Mouse (Mus musculus): ENCODE data around the gene Ly6g6e.
"Not testable (repeated sequence)": the region's sequence is repeated elsewhere in the genome, so short reads cannot be mapped to it uniquely, and the experiment has no call there.

The Ly6g6e gene

DNA sequence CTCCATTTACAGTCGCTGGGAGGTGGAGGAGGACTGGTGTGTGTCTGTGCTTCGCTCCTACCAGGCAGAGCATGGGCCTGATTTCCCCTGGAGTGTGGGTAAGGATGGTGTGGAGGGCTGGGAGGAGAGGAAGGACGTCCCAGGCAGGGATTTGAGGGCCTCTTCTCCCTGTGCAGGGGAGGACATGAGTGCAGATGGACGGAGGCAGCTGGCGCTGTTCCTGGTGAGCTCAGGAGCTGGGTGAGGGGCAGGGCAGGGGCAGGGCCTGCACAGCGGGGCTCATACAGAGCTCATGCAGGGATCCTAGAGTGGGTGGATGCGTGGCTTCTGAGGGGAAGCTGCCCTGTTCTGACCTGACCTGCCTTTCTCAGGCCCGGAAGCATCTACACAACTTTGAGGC, 25.6 kb downstream of the Ly6g6e start:
- DNase-seq (ENCODE audit: low spot score in 2 of 2) = no peak

DNA sequence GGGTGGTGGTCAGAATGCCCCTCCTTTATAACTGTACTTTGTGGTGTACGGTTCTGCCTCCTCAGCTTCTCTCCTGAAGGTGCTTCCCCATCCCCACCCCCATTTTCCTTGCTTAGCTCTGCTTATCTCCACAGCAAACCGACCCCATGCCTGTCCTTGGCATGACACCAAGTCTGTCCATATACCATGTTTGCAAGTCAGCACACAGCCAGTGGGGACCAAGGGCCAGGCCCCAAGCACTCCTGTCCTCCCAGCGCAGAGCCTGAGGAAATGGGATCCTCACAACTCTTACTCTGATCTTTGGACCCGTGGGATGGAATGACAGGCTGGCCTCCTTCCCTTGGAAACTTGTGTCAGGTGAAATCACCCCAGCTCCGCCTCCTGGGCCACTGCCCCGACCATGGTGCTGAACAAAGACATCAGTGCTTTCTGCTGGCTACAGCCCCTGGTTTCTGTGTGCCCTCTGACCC, 26.6 kb downstream of the Ly6g6e start:
- no peak for DNase-seq (ENCODE audit: low spot score in 2 of 2)

DNA sequence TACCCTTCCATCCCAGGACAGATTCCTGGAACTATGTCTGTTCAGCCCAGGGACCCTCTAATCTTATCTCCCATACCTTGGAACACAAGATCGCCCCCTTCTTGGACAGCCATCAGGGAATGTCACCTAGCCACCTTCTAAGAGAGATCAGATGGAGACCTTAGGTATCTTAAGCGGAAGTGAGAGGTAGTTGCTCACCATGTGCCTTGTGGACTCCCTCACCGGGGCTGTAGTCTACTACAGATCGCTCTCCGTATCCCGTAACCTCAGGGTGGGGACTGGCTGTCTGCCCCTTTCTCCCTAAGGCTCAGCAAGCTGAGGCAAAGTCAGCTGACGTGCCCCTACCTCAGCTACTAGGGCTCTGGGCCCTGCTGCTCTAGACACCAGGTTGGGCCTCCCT, 27.4 kb downstream of the Ly6g6e start:
- DNase-seq (ENCODE audit: low spot score in 2 of 2) = no peak

DNA sequence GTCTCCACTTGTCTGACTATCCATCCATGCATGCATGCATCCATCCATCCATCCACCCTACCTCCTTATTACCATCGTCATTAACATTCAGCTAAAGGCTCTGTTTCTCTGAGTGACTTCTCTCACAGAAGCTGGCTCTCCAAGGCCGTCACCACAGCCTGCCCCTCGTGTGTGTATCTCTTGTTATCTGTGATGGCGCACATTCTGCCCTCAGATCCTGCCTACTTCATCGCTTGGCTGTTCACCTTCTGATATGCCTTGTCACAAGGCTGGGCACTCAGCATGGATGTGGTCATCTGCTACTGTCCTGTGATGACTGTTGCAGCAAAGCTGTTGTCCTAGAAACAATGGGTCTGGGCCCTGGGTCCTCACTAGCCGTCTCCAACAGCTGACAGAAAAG, 28.1 kb downstream of the Ly6g6e start:
- no peak for DNase-seq (ENCODE audit: low spot score in 2 of 2)

DNA sequence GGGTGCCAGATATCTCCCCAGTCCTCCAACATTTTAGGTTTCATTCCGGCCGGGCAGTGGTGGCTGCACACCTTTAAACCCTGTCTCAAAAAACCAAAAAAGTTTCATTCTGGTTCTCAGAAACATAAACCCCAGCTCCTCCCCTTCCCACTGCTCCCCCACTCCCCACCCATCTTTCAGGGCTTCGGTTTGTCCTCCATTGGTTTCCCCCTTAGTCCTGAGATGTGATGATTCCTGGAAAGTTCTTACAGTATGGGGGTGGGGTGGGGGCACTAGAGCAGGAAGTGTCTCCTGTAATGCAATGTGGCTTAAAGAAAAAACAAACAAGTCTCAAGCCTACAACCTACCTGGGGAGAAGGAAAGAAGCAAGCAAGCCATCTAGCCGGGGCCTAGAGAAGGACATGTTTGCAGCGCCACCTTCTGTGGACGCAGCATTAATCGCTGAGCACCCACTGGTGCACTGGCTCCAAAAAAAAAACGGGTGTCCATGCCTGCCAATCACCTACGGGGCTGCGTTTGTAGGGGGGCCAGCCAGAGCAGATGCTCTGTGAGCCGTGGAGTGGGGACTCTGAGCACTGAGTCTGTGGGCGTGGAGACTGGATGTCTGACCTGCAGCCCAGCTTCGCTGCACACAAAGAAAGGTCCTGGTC, 29.2 kb downstream of the Ly6g6e start:
- no peak for DNase-seq (ENCODE audit: low spot score in 2 of 2)

DNA sequence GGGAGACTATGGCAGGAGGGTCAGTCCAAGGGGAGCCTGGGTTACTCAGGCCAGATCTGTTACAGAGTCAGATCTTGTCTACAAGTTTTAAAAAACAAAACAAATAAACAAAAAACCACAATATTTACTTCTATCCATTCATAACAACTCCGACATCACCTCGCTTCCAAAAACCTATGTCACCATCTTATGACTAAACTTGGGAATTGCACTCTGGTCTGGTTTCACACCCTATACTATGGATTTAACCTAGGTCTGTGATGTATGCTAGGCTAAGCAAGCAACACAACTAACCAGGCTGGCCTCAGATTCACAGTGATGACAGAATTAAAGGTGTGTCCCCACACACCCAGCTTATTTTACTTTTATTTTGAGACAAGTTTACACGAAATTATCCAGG, 29.8 kb downstream of the Ly6g6e start:
- no peak for DNase-seq (ENCODE audit: low spot score in 2 of 2)

DNA sequence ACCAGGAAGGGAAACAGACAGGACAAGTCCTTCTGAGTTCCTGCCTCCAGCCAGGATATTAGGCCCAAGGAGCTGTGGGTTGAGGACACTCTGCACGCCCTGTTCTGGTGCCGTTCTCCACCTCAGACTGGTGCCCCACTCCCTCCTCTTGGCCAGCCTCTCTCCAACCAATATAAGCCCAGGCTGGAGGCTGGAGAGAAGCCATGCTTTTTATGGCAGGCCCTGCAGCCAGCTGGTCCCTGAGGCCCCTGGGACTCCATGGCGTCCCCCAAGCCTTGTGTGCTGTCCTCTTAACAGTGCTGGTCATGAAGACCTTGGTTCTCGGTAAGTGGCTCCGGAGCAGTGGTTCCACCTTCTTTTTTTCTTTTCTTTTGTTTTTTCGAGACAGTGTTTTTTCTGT, 31.4 kb downstream of the Ly6g6e start, which contains the start of gene Ly6g5c:
Ly6g5c (plus strand) TSS at position 183 of the 400 bp plus-strand sequence.
- no peak for DNase-seq (ENCODE audit: low spot score in 2 of 2)

DNA sequence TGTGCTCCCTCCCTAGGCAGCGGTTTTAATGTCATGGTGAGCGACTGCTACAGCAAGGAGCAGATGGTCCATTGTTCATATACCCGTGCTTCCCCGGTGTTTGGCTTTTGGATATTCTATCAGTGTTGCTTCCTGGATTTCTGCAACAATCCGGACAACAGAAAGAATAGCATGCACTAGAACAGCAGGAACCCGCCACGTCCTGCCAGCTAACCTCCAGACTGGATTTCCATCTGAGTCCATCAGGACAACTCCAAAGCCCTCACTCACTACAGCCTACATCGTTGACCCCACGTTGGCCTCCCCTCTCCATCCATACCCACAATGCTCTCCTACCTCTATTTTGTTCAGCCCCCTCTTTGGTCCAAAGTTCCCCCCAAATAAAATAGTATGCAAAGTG, 35.1 kb downstream of the Ly6g6e start:
- no peak for DNase-seq (ENCODE audit: low spot score in 2 of 2)

DNA sequence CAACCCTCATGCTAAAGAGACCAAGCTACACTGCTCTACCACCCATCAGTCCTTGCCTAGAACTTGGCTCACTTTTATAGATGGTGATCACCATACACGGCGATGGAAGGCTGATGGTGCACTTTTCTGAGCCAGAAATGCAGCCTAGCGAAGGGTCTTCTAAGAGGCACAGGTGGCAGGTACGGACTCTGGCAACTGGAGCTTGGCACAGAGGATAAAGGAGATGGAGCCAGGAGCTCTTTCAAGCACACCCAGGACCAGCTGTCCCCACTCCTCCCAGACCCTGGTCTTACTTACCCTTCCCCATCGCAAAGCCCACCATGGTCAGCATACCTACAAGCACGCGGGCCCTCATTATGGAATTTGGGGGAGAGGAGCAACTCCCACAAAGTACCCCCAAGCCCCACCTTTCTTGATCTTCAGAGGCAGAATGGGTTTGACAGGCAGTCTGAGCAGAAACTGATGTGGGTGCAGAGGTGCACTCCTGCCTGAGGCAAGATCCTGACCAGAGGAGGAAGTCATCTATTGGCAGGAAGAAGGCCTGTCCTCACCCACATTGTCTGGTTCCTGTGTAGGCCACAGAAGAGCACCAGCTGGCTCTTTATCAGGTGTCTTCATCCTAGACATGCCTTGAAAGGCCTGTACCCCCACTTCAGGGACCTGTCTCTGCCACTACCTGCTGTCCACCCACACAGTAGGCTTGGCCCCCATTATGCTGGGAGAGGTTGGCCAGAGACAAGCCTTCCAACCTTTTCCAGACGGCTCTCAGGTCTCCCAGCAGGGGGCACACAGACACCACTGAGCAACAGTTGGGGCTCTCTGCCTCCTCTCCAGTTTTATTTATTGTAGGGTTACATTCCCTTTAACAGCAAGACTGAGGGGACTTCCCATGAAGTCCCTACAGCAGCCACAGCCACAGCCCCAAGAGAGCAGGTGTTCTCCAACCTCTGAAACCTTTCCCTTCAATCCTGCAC, 38.6 kb downstream of the Ly6g6e start, which contains the start of gene Ly6g5b:
Ly6g5b (minus strand) TSS at position 383 of the 974 bp plus-strand sequence.
- DNase-seq (ENCODE audit: low spot score in 2 of 2) = no peak

DNA sequence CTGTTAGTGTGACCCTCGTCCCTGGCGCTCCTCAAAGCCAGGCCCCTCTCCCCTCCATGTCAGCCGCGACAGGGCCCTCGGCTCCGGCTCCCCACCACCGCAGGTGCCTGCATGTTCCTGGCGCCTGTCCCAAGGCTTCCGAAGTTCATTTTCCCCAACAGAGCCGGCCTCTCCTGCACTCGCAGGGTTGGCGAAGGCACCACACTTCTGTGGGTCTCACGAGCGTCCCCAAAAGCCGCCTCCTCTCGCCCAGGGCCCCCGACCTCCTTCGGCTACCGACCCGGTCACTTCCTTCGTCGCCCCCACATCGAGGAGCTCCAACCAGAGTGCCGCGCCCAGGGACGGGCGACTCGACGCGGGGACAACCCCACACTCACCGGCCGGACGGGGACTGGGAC, 44.0 kb downstream of the Ly6g6e start:
- no peak for DNase-seq (ENCODE audit: low spot score in 2 of 2)

DNA sequence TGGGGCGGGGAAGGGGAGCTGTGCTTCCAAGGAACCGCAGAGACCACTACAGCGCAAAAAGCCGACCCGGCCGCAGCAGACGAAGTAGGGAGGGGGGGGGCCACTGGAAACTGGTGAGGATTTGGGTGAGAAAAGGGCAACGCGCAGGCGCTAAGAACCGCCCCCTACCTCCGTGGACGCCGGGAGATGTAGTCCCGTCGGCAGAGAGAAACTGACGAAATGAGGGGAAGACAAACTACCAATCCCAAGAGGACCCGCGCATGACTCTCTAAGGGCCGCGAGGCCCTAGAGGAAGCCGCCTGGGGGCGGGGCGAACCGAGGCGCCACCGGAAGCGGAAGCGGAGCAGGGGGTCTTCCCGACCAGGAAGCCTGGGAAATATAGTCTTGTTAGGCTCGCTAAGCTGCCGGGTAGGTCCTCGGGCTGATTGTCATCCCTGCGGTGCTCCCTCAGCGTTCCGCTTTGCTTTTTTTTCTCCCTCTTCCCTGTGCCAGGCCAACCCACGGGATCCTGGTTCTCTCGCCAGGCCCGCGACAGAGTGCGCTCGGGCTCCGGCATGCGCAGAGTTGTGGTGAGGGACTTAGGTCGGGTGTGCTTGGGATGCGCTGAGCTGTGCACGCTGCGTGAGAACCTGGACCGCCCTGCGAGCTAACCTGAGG, 44.6 kb downstream of the Ly6g6e start, which contains the start of gene Gpank1:
Gpank1 (plus strand) TSS at position 313 of the 657 bp plus-strand sequence.
- DNase-seq (ENCODE audit: low spot score in 2 of 2) = peak; percentile 99

DNA sequence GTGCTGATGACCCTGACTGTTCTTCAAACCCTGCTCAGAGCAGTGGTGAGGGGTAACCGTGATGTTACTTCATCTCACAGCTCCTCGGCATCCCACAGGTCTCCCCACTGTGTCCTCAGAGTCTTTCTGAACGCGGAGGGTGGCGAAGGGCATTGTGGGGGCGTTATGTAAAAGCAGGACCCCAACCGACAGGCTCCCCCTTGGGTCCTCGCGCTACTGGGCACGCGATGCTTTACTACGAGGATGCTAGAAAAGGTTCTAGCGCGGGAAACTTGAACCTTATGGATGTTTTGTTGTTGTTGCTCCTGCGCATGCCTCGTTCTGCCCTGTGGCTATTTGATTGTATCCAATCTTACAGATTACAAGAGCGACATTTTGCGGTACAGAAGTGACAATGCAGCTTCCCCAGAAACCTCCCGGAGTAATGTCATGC, 45.2 kb downstream of the Ly6g6e start, which contains the start of gene Csnk2b:
Csnk2b (minus strand) TSS at position 183 of the 433 bp plus-strand sequence.
- peak; percentile 31 to 39 for DNase-seq (ENCODE audit: low spot score in 2 of 2)

DNA sequence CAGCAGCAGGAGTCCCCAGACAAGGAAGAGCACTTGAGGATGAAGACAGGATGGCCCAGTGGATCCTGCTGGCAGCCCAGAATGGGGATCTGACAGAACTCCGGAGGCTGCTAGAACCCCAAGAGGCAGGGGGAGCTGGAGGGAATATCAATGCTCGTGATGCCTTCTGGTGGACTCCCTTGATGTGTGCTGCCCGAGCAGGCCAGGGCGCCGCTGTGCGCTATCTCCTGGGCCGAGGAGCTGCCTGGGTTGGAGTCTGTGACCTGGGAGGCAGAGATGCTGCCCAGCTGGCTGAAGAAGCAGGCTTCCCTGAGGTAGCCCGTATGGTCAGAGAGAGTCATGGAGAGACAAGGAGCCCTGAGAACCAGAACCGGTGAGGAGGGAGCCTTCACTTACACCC, 46.6 kb downstream of the Ly6g6e start:
- not testable (repeated sequence) for DNase-seq (ENCODE audit: low spot score in 2 of 2)

DNA sequence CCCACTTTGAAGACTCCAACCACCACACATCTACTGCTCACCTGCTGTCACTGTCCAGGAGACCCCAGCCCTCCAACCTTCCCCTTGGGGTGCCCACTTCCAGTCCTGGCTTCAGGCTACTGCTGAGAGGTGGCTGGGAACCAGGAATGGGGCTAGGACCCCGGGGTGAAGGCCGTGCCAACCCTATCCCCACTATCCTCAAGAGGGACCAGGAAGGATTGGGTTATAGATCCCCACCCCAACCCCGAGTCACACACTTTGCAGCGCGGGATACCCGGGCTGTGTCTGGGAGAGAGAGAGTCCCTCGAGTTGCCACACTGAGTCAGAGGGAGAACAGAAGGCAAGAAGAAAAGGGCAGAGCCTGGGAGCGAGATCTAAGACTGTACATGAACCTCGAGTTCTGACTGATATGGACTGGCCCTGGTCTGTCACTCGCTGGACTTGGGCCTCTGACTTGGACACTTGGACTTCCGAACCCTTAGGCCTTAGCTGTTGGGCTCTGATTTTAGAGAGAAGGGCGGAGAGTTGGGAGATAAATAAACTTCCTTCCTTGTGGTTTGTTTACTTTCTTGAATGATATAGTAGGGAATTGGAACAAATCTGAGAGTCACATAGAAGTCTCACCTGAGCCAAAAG, 47.7 kb downstream of the Ly6g6e start:
- not testable (repeated sequence) for DNase-seq (ENCODE audit: low spot score in 2 of 2)

DNA sequence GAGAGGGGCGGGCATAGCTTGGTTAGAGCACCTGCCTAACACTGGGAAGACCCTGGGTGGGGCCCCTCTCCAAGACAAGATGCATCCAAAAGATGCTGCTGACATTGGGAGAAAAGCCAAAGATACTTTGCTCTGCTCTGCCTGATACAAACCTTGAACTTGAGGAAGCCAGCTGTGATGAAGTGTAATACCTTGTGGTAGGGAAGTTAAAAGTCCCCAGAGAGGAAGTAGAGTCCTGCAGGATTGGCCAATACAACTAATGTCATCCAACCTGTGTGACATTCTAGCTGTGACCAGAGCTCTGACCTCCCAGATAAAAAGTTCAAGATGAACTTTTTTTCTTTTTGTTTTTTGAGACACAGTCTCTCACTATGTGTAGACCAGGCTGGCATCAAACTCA, 48.4 kb downstream of the Ly6g6e start:
- no peak for DNase-seq (ENCODE audit: low spot score in 2 of 2)

DNA sequence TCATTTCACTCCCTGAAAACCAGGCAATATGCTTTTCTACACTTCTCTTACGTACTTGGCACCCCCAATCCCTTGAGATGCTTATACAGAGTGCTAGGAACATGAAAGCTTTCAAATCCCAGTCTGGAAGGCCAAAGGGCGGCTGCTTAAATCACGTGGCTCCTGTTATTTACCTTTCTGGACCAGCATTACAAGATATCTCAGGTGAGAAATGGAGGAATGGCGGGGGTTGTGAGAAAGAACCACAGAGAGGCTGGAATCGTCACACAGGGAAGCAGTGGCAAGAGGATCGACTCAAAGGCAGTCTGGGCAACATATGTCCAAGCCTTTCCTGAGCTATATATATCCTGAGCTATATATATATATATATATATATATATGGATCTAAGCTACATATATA, 48.9 kb downstream of the Ly6g6e start:
- DNase-seq (ENCODE audit: low spot score in 2 of 2) = no peak

DNA sequence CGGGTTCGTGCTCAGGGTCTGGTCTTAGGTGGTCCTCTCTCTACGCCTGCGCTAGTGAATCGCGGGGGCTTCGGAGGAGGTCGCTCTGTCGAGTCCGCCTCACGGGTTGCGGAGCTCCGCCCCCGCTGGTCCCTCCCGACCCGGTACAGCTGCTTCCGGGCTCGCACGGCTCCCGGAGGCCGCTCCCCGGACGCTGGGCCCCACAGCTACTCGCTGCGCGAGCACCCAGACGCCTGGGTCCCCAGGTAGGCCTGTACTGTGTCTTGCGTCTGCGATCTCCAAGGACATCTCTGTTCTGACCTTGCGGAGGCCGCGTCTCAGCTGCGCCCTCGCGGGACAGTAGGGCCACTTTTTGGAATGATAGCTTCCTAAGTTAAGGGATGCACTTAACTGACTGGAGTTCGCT, 49.5 kb downstream of the Ly6g6e start, which contains the start of gene D17H6S53E:
D17H6S53E (plus strand) TSS at position 168 of the 406 bp plus-strand sequence.
- peak; percentile 81 to 82 for DNase-seq (ENCODE audit: low spot score in 2 of 2)

DNA sequence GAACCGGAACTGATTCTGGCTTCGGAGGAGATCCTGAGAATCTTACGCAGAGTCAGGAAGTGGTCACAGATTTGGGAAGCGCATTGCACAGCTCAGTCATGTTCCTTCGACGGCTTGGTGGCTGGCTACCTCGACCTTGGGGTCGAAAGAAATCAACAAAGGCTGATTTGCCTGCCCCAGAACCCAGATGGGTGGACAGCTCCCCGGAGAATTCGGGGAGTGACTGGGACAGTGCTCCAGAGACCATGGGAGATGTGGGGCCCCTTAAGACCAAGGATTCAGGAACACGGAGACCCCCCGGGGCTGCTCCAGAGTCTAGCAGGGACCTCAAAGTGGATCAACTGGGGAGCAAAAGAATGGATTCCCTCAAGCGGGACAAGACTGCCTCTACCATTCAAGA, 50.3 kb downstream of the Ly6g6e start:
- DNase-seq (ENCODE audit: low spot score in 2 of 2) = no peak
